Mouse (Mus musculus) forebrain, embryonic 12.5 days (tissue): Measurements from ENCODE around the gene Mrgprf. TPM values are rescaled to one million over a fixed set of nuclear protein-coding genes. Genes with fewer than 3 reads are reported as not detected.

Experiments used
- ATAC-seq: fragments of 200-750 bp; cut with Nextera tagmentation; 2 replicates; pipeline ENCODE4 v1.8.0; 2017; ENCODE audit warnings: moderate TSS enrichment; ENCODE audit not compliant: low FRiP score
- H3K27ac ChIP-seq: fragments of 300-500 bp; sonication (generic); 2 replicates; pipeline ENCODE4 v1.5.1; 2016; ENCODE audit warnings: mild to moderate bottlenecking
- H3K27me3 ChIP-seq: fragments of 300-500 bp; sonication (generic); 2 replicates; pipeline ENCODE4 v1.6.1; 2016; ENCODE audit warnings: mild to moderate bottlenecking
- H3K36me3 ChIP-seq: fragments of 300-500 bp; sonication (generic); replicated peaks from 2 replicates; pipeline ENCODE4 v1.6.1; 2016; ENCODE audit warnings: mild to moderate bottlenecking
- H3K4me1 ChIP-seq: fragments of 300-500 bp; sonication (generic); 2 replicates; pipeline ENCODE4 v1.6.1; 2016
- H3K4me2 ChIP-seq: fragments of 300-500 bp; sonication (generic); 2 replicates; pipeline ENCODE4 v1.6.1; 2016; ENCODE audit warnings: mild to moderate bottlenecking, moderate library complexity
- H3K4me3 ChIP-seq: fragments of 300-500 bp; sonication (generic); replicated peaks from 2 replicates; pipeline ENCODE4 v1.5.1; 2016; ENCODE audit warnings: mild to moderate bottlenecking
- H3K9ac ChIP-seq: fragments of 300-500 bp; sonication (generic); 2 replicates; pipeline ENCODE4 v1.6.1; 2016; ENCODE audit warnings: mild to moderate bottlenecking
- H3K9me3 ChIP-seq: fragments of 300-500 bp; sonication (generic); 2 replicates; pipeline ENCODE4 v1.6.1; 2016
- WGBS: fragments of 180-500 bp; shearing (Covaris S2); methylation state at CpG from one replicate; pipeline ENCODE4 v1.1.7; 2016; 5-methylcytosine and 5-hydroxymethylcytosine counted together
- polyA plus RNA-seq: library from polyadenylated mRNA; unstranded; fragments of >200 nt; fragmentation: Nextera tagmentation; extraction: Ambion mirVana; gene quantifications from 2 replicates; pipeline ENCODE4 v1.2.1, GENCODE M21; 2016

Mrgprf gene
- polyA plus RNA-seq: 0.46 and 0.47 TPM in 2 replicates

- Histone ChIP-seq H3K9ac (no peak within 1 kb of the TSS), H3K27ac (no peak within 1 kb of the TSS), H3K4me2 (no peak within 1 kb of the TSS), H3K36me3 (no peaks in the 10 kb centered on the region), H3K9me3 (no peaks in the 10 kb centered on the region), H3K4me3 (no peak within 1 kb of the TSS), H3K4me1 (peaks cover 24% of the 10 kb centered on the region), H3K27me3 (no peaks in the 10 kb centered on the region)
- ATAC-seq: no peak
- 45% methylated on average over 12 of the region's 13 CpGs for WGBS
Observed at GRCm38 (mm10) chr7:145300321-145301007, at the start of gene Mrgprf. TSS of gene Mrgprf (plus strand) at chr7:145300828.

DNA sequence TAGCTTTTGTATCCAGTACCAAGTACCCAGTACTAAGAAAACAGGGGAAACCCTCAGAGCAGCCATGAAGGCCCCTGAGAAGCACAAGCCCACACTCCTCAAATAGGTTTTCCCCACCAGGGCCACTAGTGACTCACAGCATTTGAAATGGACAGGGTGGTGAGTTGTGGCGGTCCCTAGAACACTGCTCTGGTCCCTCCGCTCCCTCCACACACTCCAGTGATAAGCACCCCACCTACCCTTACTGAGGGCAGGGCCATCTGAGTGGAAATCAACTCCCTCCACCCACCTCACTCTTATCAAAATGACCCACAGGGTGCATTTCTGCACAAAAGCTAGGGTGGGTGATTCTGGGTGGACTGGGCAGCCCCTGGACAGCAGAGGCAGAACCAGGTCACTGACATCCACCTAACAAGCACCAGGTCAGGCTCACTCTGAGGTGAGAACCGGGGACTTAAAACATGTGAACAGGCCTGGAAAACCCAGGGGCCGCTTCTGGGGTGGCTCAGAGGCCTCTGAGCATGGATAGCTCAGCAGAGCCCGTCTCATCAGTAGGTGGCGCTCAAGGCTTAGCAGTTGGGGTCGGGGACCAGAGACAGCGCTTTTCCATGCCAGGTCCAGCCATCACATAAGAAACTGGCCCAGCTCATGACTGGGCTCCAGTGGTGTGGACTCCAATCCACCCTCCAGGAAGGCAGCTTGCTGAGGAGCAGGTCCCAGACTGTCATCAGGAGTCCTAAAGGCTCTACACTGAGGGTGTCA is 47.7 kb upstream of the Mrgprf start:
- Histone ChIP-seq H3K4me3 (no peak overlapping the region), H3K4me1 (peaks cover 4% of the 10 kb centered on the region; the same call in 1 of the 2 replicates), H3K36me3 (peaks cover 6% of the 10 kb centered on the region; the same call in 1 of the 2 replicates), H3K4me2 (no peak overlapping the region), H3K27ac (no peak overlapping the region), H3K9me3 (no peaks in the 10 kb centered on the region), H3K27me3 (no peaks in the 10 kb centered on the region), H3K9ac (no peak overlapping the region)
- peak; percentile 78 for ATAC-seq
- WGBS: 25% methylated on average over 8 of the region's 8 CpGs

GRCm38 (mm10) chr7:145253986-145254630 is 46.5 kb upstream of the Mrgprf start:
- no peak overlapping the region for H3K4me3 ChIP-seq
- H3K36me3 ChIP-seq: peaks cover 6% of the 10 kb centered on the region; the same call in 1 of the 2 replicates
- peaks cover 4% of the 10 kb centered on the region; the same call in 1 of the 2 replicates for H3K4me1 ChIP-seq
- no peaks in the 10 kb centered on the region for H3K27me3 ChIP-seq
- WGBS: 68% methylated on average over 3 of the region's 3 CpGs
- H3K9me3 ChIP-seq: no peaks in the 10 kb centered on the region
- H3K4me2 ChIP-seq: no peak overlapping the region
- no peak overlapping the region for H3K27ac ChIP-seq
- ATAC-seq: no peak
- H3K9ac ChIP-seq: no peak overlapping the region

- H3K9ac ChIP-seq: no peak overlapping the region
- no peak for ATAC-seq
- no peak overlapping the region for H3K4me3 ChIP-seq
- H3K9me3 ChIP-seq: no peaks in the 10 kb centered on the region
- no peak overlapping the region for H3K4me2 ChIP-seq
- 86% methylated on average over 1 of the region's 1 CpGs for WGBS
- peaks cover 13% of the 10 kb centered on the region for H3K36me3 ChIP-seq
- H3K27me3 ChIP-seq: no peaks in the 10 kb centered on the region
- 0 out of 2 replicates have a peak, but pooled peaks cover 4% of the 10 kb centered on the region for H3K4me1 ChIP-seq
- H3K27ac ChIP-seq: no peak overlapping the region
Observed at GRCm38 (mm10) chr7:145256092-145256491, 44.5 kb upstream of the Mrgprf start.

DNA sequence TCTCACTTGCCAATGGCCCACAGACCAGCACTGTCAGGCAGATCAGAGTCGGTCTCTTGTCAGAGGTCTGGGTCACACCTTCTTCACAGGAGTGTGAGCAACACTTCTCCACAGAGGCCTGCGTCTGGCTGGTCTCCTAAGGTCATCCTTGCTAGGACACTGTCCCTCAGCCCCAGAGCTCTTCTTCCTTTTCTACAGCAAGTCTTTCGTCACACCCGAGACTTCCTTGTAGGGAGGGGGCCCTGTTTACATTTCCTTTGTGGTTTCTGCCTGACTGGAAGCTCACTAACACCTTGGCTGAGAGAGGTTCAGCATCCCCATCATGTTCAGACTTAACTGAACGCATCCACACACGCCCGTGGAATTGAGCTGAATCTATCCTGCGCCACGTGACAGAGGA is 36.4 kb upstream of the Mrgprf start:
- H3K36me3 ChIP-seq: peaks cover 31% of the 10 kb centered on the region
- no peak overlapping the region for H3K9ac ChIP-seq
- H3K4me1 ChIP-seq: no peaks in the 10 kb centered on the region
- no peaks in the 10 kb centered on the region for H3K27me3 ChIP-seq
- H3K4me3 ChIP-seq: no peak overlapping the region
- WGBS: 82% methylated on average over 9 of the region's 9 CpGs
- H3K27ac ChIP-seq: no peak overlapping the region
- no peaks in the 10 kb centered on the region for H3K9me3 ChIP-seq
- no peak overlapping the region for H3K4me2 ChIP-seq
- no peak for ATAC-seq

DNA sequence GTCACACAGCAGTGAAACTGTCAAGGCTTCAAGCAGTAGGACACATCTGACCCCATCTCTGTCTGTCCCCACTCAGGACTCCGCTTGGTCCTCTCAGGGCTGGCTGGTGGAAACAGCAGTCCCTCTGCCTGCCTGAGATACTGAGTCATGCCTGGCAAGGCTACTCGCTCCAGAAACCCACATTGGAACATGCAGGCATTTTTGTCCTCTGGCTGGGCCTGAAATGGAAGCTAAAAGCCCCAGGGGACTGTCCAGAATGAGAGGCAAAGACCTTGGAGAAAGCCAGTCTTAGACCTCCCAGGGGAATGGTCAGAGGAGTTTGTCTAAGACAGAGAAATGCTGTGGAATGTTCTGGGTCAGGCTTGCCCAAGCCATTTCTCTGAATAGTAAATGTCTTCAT is 34.6 kb upstream of the Mrgprf start:
- Histone ChIP-seq H3K27ac (no peak overlapping the region), H3K4me1 (no peaks in the 10 kb centered on the region), H3K9ac (no peak overlapping the region), H3K9me3 (no peaks in the 10 kb centered on the region), H3K27me3 (no peaks in the 10 kb centered on the region), H3K4me3 (no peak overlapping the region), H3K36me3 (peaks cover 27% of the 10 kb centered on the region), H3K4me2 (no peak overlapping the region)
- 96% methylated on average over 2 of the region's 2 CpGs for WGBS
- ATAC-seq: no peak

GRCm38 (mm10) chr7:145268890-145269289 is 31.7 kb upstream of the Mrgprf start:
- no peak for ATAC-seq
- Histone ChIP-seq H3K27ac (no peak overlapping the region), H3K4me1 (no peaks in the 10 kb centered on the region), H3K36me3 (peaks cover 51% of the 10 kb centered on the region), H3K4me3 (no peak overlapping the region), H3K27me3 (no peaks in the 10 kb centered on the region), H3K4me2 (no peak overlapping the region), H3K9me3 (no peaks in the 10 kb centered on the region), H3K9ac (no peak overlapping the region)
- 92% methylated on average over 7 of the region's 7 CpGs for WGBS

GRCm38 (mm10) chr7:145270955-145271354 is 29.7 kb upstream of the Mrgprf start:
- Histone ChIP-seq H3K36me3 (peaks cover 61% of the 10 kb centered on the region), H3K9me3 (no peaks in the 10 kb centered on the region), H3K4me3 (no peak overlapping the region), H3K27ac (no peak overlapping the region), H3K4me2 (no peak overlapping the region), H3K4me1 (no peaks in the 10 kb centered on the region), H3K9ac (no peak overlapping the region), H3K27me3 (no peaks in the 10 kb centered on the region)
- WGBS: 87% methylated on average over 5 of the region's 5 CpGs
- ATAC-seq: no peak

- Histone ChIP-seq H3K4me2 (no peak overlapping the region), H3K27ac (no peak overlapping the region), H3K36me3 (peaks cover 65% of the 10 kb centered on the region), H3K27me3 (no peaks in the 10 kb centered on the region), H3K4me1 (no peaks in the 10 kb centered on the region), H3K4me3 (no peak overlapping the region), H3K9me3 (no peaks in the 10 kb centered on the region), H3K9ac (no peak overlapping the region)
- ATAC-seq: no peak
- WGBS: 91% methylated on average over 3 of the region's 3 CpGs
Observed at GRCm38 (mm10) chr7:145275488-145275887, 25.1 kb upstream of the Mrgprf start.

- ATAC-seq: no peak
- H3K27me3 ChIP-seq: no peaks in the 10 kb centered on the region
Observed at GRCm38 (mm10) chr7:145281396-145281795, 19.2 kb upstream of the Mrgprf start.

DNA sequence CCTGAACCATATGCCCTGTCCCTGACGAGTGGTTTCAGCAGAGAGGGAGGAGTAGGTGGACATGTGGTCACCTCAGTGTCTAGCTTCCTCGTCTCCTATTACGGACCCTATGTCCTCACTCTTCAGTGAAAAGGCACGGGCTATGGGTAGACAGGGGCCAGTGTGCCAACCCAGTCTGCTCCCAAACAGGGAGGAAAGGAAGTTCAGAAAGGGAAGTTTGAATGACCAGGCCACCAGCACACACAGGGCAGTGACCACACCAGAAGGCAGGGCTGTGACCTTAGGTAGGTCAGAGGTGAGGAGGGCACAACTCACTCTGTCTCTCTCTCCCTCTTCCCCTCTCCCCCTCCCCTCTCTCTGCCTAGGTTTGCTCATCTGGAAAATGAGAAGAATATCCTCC is 17.6 kb upstream of the Mrgprf start:
- no peak overlapping the region for H3K27ac ChIP-seq
- no peaks in the 10 kb centered on the region for H3K27me3 ChIP-seq
- H3K9ac ChIP-seq: peak overlapping the region; percentile 55
- peaks cover 18% of the 10 kb centered on the region; the same call in 1 of the 2 replicates for H3K36me3 ChIP-seq
- peak overlapping the region; percentile 60 for H3K4me2 ChIP-seq
- H3K4me3 ChIP-seq: peak overlapping the region; percentile 47
- no peak for ATAC-seq
- 71% methylated on average over 4 of the region's 4 CpGs for WGBS
- no peaks in the 10 kb centered on the region for H3K9me3 ChIP-seq
- H3K4me1 ChIP-seq: peaks cover 17% of the 10 kb centered on the region

More at GRCm38 (mm10) chr7:145281396-145281795, 19.2 kb upstream of the Mrgprf start:
- 87% methylated on average over 4 of the region's 4 CpGs for WGBS
- Histone ChIP-seq H3K4me2 (no peak overlapping the region), H3K36me3 (peaks cover 22% of the 10 kb centered on the region), H3K9me3 (no peaks in the 10 kb centered on the region), H3K27ac (no peak overlapping the region), H3K9ac (no peak overlapping the region), H3K4me3 (no peak overlapping the region), H3K4me1 (peaks cover 17% of the 10 kb centered on the region)

DNA sequence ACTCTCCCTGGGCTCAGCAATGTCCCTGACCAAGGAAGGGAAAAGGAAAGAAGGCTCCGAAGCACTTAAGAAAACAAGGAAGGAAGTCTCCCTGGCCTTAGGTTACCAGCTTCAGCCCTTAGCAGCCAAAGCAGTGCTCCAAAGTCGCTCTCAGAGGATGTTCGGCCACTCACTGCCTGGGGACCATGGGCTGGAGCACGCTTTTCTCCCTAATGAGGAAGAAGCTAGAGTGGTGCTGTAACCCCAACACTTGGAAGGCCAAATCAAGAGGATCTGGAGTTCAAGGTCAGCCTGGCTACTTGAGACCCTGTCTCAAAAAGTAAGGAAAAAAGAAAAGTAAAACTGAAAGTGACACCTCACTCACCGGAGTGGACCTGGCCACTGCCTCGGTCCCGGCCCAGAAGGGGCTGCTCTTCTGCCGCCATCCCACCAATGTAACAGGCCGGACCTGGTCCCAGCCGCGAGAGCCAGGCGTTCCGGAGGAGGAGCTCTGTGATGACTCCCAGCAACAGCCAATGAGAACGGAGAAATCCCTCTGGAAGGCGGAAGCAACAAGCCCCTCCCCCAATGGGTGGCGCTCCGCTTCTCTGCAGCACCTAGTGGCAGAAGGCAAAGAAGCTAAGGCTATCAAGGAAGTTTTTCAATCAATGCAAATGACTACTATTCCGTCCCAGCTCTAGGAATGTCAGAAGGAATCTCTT is 17.0 kb upstream of the Mrgprf start, which contains the start of gene Tpcn2:
Gene Tpcn2 (minus strand): TSS at position 525 of the 701 bp plus-strand sequence.
- Histone ChIP-seq H3K4me1 (peaks cover 17% of the 10 kb centered on the region), H3K27me3 (no peaks in the 10 kb centered on the region), H3K4me3 (peak within 1 kb of the TSS; percentile 47), H3K36me3 (peaks cover 13% of the 10 kb centered on the region; the same call in 1 of the 2 replicates), H3K27ac (no peak within 1 kb of the TSS), H3K4me2 (peak within 1 kb of the TSS; percentile 60), H3K9ac (peak within 1 kb of the TSS; percentile 55), H3K9me3 (no peaks in the 10 kb centered on the region)
- ATAC-seq: peak; percentile 96
- WGBS: 4% methylated on average over 18 of the region's 18 CpGs
